Mouse (Mus musculus) inflammation-experienced regulatory T-cells, adult 6 months (primary cell): ENCODE data around the gene Dip2a. TPM values are rescaled to one million over a fixed set of nuclear protein-coding genes. Genes with fewer than 3 reads are reported as not detected.

Source experiments
- ATAC-seq: one replicate; pipeline ENCODE4 v1.8.0; 2017
- polyA plus RNA-seq, 3 experiments: library from polyadenylated mRNA; unstranded; fragments of 100-300 nt; shearing (Covaris generic); gene quantifications; one replicate each; pipeline ENCODE4 v1.2.1; 2017

Dip2a gene
- polyA plus RNA-seq, 3 experiments from 2014 or later: 1.4 to 2.3 (median 1.7) TPM

DNA sequence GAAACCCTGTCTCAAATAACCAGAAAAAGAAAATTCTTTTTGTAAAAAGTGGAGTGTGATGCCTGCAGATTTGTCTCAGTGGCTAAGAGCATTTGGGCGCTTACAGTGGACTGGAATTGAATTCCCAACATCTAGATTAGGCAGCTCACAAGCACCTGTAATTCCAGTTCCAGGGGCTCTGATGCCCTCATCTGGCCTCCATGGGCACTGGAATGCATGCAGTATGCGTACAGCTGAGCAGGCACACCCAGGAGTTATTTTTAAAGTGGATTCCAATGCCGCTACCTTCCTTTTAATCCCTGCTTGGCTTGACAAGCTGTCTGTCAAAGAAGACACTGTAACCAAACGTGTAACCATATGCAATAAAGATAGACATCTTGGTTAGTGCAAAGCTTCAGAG lies 105.7 kb downstream of the Dip2a start:
- no peak for ATAC-seq

DNA sequence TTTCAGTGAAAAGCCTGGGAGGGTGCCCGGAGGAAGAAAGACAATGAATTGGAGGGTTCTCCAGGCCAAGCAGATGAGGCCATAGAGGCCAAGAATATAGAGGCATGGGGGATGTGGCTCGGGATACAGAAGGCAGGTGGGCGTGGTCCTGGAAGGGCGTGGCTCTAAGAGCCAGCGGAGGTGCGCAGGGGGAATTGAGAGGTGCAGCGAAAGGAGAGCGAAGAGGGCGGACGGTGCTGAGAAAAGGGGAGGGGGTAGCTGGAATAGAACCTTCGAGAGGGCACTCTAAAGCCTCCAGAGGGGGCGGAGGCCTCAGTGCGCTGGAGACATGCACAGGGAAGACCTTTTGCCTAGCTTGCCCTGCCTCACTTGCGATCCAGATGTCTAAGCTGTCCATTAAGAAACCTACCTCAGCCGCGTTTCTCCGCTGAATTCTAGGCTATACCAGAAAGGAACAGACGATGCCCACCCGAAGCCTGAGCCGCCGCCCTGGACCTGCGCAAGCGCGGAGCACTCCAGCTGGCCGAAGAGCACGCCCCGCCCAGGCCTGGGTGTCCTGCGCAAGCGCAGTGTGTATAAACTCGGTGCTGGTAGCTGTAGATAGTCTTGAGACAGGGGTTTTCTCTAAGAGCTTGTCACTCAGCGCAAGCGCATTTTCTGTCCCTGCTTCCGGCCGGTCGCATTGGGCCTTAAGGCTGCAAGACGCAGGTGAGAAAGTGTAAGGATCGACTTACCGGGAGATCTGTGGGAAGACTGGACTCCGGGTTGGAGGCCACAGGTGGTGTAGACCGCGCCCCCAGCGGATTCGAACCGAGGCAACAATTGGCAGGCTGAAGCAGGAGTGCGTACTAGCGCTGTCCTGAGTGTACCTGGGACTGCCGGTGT lies 107.5 kb downstream of the Dip2a start, which contains the start of gene Prmt2:
Gene Prmt2 (minus strand): TSS at position 525 of the 885 bp plus-strand sequence.
- peak; percentile 96 for ATAC-seq

DNA sequence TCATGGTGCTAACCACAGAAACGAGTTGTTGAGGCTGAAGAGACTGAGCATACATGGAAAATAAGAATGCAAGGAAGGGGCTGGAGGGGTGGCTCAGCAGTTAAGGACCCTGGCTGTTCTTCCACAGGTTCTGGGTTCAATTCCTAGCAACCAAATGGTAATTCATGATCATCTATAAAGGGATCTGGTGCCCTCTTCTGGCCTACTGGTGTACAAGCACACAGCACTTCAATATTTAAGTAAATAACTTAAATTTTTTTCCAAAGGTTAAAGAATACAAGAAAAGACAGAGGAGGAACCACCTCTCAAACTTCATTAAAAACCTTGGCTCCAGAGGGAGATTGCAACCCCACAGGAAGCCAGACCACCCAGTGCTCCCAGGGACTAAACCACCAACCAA lies 115.5 kb downstream of the Dip2a start:
- no peak for ATAC-seq

DNA sequence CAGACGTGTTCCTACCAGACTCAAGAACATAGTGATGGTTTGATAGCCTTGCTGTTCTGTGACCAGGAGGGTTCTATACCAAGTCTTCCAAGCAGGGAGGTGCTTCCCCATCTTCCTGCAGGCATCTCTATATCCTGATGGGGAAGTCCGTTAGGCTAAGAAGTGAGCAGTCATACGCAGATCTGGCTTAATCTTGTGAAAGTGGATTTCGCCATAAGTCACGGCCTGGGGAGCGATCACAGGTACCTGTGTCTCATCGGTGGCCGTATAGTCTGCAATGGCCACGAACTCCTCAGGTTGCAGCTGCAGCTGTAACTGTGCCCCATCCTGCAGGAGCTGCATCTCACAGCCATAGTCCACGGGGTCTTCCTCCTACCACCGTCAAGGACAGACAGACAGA lies 119.1 kb downstream of the Dip2a start:
- ATAC-seq: no peak

DNA sequence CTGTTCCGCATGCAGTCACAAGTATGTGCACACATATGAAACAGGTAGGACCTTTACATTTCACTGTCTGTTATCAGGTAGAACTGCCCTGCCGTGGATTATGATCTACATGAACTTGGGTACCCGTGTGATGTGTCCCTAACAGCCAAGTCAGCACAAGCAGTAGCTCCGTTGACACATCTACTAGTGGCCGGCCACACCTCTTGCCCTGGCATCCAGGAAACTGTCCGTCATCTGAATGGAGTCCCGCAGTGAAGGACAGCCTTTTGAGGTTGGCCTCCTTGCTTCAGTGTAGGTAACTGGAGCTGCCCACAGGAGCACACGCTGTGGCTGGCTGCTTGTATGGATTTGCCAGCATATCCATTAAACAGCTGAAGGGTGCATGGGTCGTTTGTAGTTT lies 126.9 kb downstream of the Dip2a start:
- ATAC-seq: no peak

DNA sequence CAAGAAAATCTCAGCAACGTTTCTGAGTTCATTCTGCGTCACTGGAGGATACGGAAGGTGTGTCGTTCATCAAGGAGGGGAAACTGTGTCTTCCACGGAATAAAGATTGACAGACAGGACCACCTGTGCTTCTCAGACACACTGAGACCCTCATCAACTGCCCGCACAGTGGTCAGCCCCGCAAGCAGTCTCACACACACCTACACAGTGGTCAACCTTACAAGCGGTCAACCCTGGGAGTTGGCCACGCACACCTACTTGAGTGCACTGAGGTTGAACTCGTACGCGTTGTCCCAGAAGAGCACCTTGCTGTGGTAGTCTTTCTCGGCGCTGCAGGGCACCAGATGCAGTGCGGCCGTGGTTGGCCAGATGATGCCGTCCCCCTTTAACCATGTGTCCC lies 128.0 kb downstream of the Dip2a start:
- ATAC-seq: no peak

DNA sequence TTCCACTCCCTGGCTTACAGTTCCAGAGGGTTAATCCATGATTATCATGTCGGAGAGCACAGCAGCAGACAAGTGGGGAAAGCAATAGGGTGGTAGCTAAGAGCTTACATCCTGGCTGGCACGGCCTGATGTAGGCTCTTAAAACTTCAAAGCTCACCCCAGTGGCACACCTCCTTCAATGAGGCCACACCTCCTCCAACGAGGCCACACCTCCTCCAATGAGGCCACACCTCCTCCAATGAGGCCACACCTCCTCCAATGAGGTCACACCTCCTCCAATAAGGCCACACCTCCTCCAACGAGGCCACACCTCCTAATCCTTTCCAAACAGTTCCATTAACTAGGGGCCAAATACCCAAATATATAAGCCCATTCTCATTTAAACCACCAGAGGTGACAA lies 130.9 kb downstream of the Dip2a start:
- no peak for ATAC-seq

DNA sequence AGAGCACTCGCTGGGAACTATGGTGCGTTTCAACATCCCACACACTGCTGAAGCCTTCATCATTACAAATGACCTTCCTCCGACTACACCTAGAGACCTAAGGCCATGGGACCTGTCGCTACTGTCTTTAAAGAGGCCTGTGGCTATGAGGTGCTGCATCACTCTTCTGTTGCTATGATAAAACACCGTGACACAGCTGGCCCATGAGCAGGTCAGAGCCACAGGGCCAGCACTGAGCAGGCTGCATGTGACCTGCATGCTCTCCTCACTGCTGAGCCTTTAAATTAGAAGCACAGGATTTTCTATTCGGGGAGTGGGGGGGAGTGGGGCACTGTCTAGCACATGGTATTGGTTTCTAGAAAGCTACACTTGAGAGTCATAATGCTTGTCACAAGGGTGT lies 133.0 kb downstream of the Dip2a start:
- ATAC-seq: no peak

DNA sequence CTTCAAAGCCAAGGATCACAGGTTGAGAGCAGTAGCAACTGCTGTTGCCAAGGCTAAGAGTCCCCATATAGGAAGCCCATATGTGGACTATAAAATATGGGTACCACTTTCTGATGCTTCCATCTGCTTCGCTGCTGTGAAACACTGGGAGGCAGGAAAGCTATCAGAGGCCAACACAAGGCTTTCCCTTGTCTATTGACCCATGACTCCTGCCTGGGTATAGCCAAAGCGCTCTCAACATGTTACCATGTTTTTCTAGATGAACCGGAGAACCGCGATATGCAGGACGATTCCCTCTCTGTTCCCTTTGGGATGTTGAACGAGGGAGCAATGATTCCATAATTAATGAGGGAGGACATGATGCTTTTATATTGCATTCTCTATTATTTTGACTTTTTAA lies 134.3 kb downstream of the Dip2a start:
- no peak for ATAC-seq

Other genes starting within 250 kb of the Dip2a start
- not detected for gene Slc5a4b, start 234.3 kb downstream of the Dip2a start, polyA plus RNA-seq
- gene Slc5a4a, start 197.8 kb downstream of the Dip2a start, polyA plus RNA-seq: not detected
- gene Prmt2, start 107.4 kb downstream of the Dip2a start, polyA plus RNA-seq: 10 to 100 TPM; 19.2 to 41.4 (median 37.6) TPM
- not detected for gene S100b, start 91.4 kb downstream of the Dip2a start, polyA plus RNA-seq
- gene AC141477.1, start 95.2 kb upstream of the Dip2a start, polyA plus RNA-seq: 1 to 10 TPM in 2 of 3 experiments, not detected in 1; 2.5 to 6.2 TPM
- gene Pcnt, start 97.5 kb upstream of the Dip2a start, polyA plus RNA-seq: 10 to 100 TPM; 12.2 to 13.8 (median 13.5) TPM
- gene 2610028H24Rik, start 103.8 kb upstream of the Dip2a start, polyA plus RNA-seq: not detected
- gene Mcm3ap, start 123.6 kb upstream of the Dip2a start, polyA plus RNA-seq: 10 to 100 TPM; 41.0 to 56.4 (median 54.3) TPM
- 1 to 10 TPM; 3.4 to 4.4 (median 3.4) TPM for gene Ybey, start 123.8 kb upstream of the Dip2a start, polyA plus RNA-seq
- gene Lss, start 186.3 kb upstream of the Dip2a start, polyA plus RNA-seq: 10 to 100 TPM in 2 of 3 experiments, 1 to 10 TPM in 1; 9.7 to 17.3 (median 12.5) TPM
- gene Spatc1l, start 217.0 kb upstream of the Dip2a start, polyA plus RNA-seq: not detected
- gene Ftcd, start 230.4 kb upstream of the Dip2a start, polyA plus RNA-seq: not detected